Mouse (Mus musculus) liver, embryonic 13.5 days (tissue): ENCODE measurements around the gene Nfya. TPM values are rescaled to one million over a fixed set of nuclear protein-coding genes. Genes with fewer than 3 reads are reported as not detected.

Source experiments
- ATAC-seq: fragments of 200-750 bp; cut with Nextera tagmentation; 2 replicates; pipeline ENCODE4 v1.8.0; 2017; ENCODE audit warnings: low read depth, mild to moderate bottlenecking, moderate number of reproducible peaks, moderate library complexity
- DNase-seq: peaks from one replicate; pipeline ENCODE4 v3.0.0; 2022
- H3K27ac ChIP-seq: fragments of 300-500 bp; sonication (generic); 2 replicates; pipeline ENCODE4 v1.5.1; 2015; ENCODE audit warnings: moderate library complexity, mild to moderate bottlenecking, inconsistent platforms
- H3K27me3 ChIP-seq: fragments of 300-500 bp; sonication (generic); 2 replicates; pipeline ENCODE4 v1.6.1; 2015; ENCODE audit warnings: mild to moderate bottlenecking, inconsistent platforms
- H3K36me3 ChIP-seq: fragments of 300-500 bp; sonication (generic); 2 replicates; pipeline ENCODE4 v1.6.1; 2015; ENCODE audit warnings: mild to moderate bottlenecking, inconsistent platforms
- H3K4me1 ChIP-seq: fragments of 300-500 bp; sonication (generic); replicated peaks from 2 replicates; pipeline ENCODE4 v1.6.1; 2015; ENCODE audit warnings: inconsistent platforms
- H3K4me2 ChIP-seq: fragments of 300-500 bp; sonication (generic); 2 replicates; pipeline ENCODE4 v1.6.1; 2015; ENCODE audit warnings: inconsistent platforms, mild to moderate bottlenecking, moderate library complexity
- H3K4me3 ChIP-seq: fragments of 300-500 bp; sonication (generic); replicated peaks from 2 replicates; pipeline ENCODE4 v1.5.1; 2015; ENCODE audit warnings: mild to moderate bottlenecking, inconsistent platforms
- H3K9ac ChIP-seq: fragments of 300-500 bp; sonication (generic); 2 replicates; pipeline ENCODE4 v1.6.1; 2015; ENCODE audit warnings: mild to moderate bottlenecking, inconsistent platforms
- H3K9me3 ChIP-seq: fragments of 300-500 bp; sonication (generic); replicated peaks from 2 replicates; pipeline ENCODE4 v1.6.1; 2016; ENCODE audit warnings: inconsistent platforms
- WGBS: fragments of 180-500 bp; shearing (Covaris S2); methylation state at CpG from one replicate; pipeline ENCODE4 v1.1.7; 2015; ENCODE audit not compliant: insufficient replicate concordance; 5-methylcytosine and 5-hydroxymethylcytosine counted together
- polyA plus RNA-seq: library from polyadenylated mRNA; unstranded; fragments of >200 nt; fragmentation: Nextera tagmentation; extraction: Ambion mirVana; gene quantifications from 2 replicates; pipeline ENCODE4 v1.2.1, GENCODE M21; 2015

The Nfya gene
- polyA plus RNA-seq, 1 experiment from 2014 or later, result 7.2 TPM

DNA sequence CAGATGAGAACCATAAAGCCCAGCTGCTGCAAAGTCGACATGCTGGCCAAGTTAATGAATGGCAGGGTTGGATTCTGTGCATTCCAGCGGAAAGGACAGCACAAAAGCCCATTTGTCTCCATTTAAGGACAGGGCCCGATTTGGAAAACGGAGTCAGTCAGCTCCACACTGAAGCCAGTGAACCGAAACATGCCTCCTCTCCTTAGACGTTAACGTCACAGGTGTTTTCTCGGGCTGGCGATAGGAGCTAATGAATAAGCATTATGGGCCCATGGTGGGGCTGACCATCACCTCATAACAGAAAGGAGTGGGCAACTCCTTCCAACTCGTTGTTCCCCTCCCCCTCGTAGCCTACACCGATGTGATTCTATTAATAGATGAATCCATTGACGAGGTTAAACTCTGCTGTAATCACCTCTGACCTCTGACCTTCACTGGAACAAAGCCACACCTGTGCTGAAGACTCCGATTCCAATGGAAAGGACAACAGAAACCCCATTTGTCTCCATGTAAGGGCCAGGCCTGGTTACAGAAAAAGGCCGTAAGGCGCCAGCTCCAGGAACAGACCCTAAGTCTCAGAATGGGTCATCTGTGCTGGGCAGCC, 33.9 kb upstream of the Nfya start:
- H3K9me3 ChIP-seq, result no peaks in the 10 kb centered on the region
- DNase-seq (no peak), ATAC-seq (no peak)
- H3K36me3 ChIP-seq, result peaks cover 13% of the 10 kb centered on the region
- no peak overlapping the region; the same call in 1 of the 2 replicates for H3K27ac ChIP-seq
- H3K4me3 ChIP-seq, result no peak overlapping the region
- H3K27me3 ChIP-seq, result no peaks in the 10 kb centered on the region
- 81% methylated on average over 16 of the region's 16 CpGs for WGBS
- H3K4me2 ChIP-seq, result no peak overlapping the region
- peaks cover 43% of the 10 kb centered on the region for H3K4me1 ChIP-seq
- H3K9ac ChIP-seq, result no peak overlapping the region

DNA sequence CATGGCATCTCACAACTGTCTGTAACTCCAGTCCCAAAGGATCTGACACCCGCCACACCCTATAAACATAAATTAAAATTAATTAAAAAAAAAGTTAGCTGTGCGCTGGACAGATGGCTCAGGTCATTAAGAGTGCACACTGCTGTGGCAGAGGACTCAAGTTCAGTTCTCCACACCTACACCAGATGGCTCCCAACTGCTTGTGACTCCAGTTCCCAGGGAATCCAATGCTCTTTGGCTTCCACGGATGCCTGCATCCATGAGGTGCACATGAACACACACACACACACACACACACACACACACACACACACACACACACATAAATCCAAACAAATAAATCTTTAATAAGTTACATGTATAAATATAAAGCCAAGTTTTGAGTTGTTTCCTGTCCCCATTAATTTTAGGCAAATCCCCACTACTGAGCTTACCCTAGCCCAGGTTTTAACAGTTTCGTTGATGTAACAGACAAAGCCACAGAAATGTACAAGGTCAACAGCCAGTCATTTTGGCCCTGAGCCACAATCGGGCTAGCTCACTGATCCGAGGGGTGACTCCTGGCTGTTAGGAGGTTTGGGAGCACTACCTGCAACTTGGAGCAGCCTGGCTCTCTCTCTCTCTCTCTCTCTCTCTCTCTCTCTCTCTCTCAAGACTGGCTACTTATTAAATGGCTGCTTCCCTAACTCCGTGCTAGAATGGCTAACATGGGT, 33.2 kb upstream of the Nfya start:
- H3K27ac ChIP-seq, result no peak overlapping the region
- no peak for ATAC-seq
- H3K9me3 ChIP-seq, result no peaks in the 10 kb centered on the region
- H3K4me1 ChIP-seq, result peaks cover 37% of the 10 kb centered on the region
- 73% methylated on average over 7 of the region's 7 CpGs for WGBS
- H3K4me3 ChIP-seq, result no peak overlapping the region
- H3K36me3 ChIP-seq, result peaks cover 8% of the 10 kb centered on the region
- no peak overlapping the region for H3K4me2 ChIP-seq
- no peak overlapping the region for H3K9ac ChIP-seq
- DNase-seq, result no peak
- H3K27me3 ChIP-seq, result no peaks in the 10 kb centered on the region

DNA sequence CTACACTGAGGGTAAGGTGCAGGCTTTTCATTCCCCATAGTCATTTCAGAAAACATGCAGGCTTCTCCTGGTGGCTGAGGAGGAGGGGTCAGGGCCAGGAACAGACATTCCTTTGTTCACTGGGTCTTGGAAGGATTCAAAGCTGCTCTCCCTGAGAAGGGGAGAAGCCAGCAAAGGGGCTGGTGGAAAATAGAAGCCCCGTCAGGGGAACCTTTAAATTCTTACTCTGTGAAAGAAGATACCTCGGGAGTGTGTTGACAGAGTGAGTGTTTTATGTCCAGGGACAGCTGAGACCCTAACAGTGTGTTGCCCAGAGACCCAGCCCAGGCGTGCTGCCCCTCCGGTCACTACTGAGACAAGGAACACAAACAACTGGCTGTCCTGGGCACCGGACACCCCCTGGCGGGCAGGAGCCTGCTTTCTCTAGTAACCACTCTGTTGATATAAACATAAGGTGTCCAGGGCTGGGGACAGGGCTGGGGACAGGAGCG, 27.8 kb upstream of the Nfya start:
- Histone ChIP-seq H3K4me1 (peaks cover 30% of the 10 kb centered on the region), H3K36me3 (no peaks in the 10 kb centered on the region), H3K27ac (no peak overlapping the region), H3K4me3 (no peak overlapping the region), H3K9me3 (no peaks in the 10 kb centered on the region), H3K4me2 (no peak overlapping the region), H3K27me3 (no peaks in the 10 kb centered on the region), H3K9ac (no peak overlapping the region)
- WGBS, result 64% methylated on average over 7 of the region's 7 CpGs
- no peak for DNase-seq
- no peak for ATAC-seq

DNA sequence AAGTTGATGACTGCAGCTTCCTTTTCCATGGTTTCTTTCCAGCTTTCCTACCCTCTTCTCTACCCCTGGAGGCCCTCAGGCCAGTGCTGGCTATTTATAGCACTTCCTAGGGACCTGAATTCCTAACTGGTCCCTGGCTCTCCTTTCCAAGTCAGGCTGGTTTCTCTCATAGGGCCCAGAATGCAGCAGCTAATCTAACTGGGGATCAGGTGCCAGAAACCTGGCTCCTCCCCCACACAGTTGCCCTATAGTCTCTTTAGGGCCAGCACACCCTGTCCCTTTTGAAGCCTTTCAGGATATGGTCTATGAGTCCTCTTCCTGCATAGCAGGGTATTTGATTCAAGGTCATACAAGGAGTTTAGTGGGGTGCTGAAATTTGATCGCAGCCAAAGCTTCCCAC, 26.8 kb upstream of the Nfya start:
- H3K27me3 ChIP-seq, result no peaks in the 10 kb centered on the region
- H3K4me2 ChIP-seq, result no peak overlapping the region
- 82% methylated on average over 1 of the region's 1 CpGs for WGBS
- H3K27ac ChIP-seq, result no peak overlapping the region
- ATAC-seq (no peak), DNase-seq (no peak)
- peaks cover 40% of the 10 kb centered on the region for H3K4me1 ChIP-seq
- H3K36me3 ChIP-seq, result no peaks in the 10 kb centered on the region
- H3K9ac ChIP-seq, result no peak overlapping the region
- H3K4me3 ChIP-seq, result no peak overlapping the region
- no peaks in the 10 kb centered on the region for H3K9me3 ChIP-seq

DNA sequence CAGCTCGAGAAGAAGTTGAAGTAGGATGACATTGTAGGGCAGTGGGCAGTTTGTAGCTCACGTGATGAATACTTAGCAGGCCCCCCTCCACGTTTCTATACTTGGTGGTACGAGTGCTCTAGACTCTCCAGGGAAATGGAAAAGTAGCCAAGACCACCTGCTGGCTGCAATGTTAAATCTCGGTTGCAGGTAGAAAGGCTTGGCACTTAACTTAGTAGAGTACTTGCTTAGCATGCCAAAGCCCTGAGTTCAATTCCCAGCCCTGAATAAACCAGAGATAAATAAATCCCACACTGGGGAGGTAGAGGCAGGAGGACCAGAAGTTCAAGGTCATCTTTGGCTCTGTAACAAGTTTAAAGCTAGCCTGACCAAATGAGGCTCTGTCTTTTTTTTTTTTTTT, 24.8 kb upstream of the Nfya start:
- no peak for ATAC-seq
- Histone ChIP-seq H3K4me1 (peaks cover 56% of the 10 kb centered on the region), H3K4me2 (no peak overlapping the region), H3K9me3 (no peaks in the 10 kb centered on the region), H3K9ac (no peak overlapping the region), H3K4me3 (no peak overlapping the region), H3K36me3 (no peaks in the 10 kb centered on the region), H3K27me3 (no peaks in the 10 kb centered on the region), H3K27ac (no peak overlapping the region)
- WGBS, result 72% methylated on average over 5 of the region's 5 CpGs
- DNase-seq, result no peak

DNA sequence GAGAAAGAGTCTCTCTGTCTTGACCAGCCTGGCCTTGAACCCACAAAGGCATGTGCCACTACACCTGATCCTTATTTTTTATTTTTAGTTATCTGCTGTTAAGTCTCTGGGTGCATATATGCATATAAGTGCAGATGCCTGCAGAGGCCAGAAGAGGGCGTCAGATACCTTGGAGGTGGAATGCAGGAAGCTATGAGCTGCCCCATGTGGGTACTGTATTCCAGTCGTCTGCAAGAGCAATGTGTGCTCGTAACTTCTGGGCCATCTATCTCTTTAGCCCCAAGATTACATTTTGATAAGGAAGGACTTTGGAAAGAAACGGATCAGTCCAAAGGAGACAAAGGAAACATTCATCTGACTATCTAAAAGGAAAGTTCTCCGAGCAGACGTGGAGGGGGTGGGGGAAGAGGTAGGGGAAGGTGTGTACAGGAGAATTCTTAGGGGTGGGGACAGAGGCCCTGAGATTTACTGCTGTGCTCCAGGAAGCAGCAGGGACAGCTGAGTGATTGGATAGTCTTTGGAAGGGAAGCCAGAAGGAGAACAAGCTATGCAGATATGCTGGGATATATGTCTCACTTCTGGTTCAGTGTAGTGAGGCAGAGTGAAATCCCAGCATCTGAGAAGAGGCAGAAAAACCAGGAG, 24.1 kb upstream of the Nfya start:
- no peak overlapping the region for H3K4me2 ChIP-seq
- no peak overlapping the region for H3K27ac ChIP-seq
- H3K4me1 ChIP-seq, result peaks cover 56% of the 10 kb centered on the region
- DNase-seq (no peak), ATAC-seq (no peak)
- 56% methylated on average over 6 of the region's 6 CpGs for WGBS
- H3K36me3 ChIP-seq, result no peaks in the 10 kb centered on the region
- no peaks in the 10 kb centered on the region for H3K27me3 ChIP-seq
- no peak overlapping the region for H3K9ac ChIP-seq
- H3K9me3 ChIP-seq, result no peaks in the 10 kb centered on the region
- H3K4me3 ChIP-seq, result no peak overlapping the region

DNA sequence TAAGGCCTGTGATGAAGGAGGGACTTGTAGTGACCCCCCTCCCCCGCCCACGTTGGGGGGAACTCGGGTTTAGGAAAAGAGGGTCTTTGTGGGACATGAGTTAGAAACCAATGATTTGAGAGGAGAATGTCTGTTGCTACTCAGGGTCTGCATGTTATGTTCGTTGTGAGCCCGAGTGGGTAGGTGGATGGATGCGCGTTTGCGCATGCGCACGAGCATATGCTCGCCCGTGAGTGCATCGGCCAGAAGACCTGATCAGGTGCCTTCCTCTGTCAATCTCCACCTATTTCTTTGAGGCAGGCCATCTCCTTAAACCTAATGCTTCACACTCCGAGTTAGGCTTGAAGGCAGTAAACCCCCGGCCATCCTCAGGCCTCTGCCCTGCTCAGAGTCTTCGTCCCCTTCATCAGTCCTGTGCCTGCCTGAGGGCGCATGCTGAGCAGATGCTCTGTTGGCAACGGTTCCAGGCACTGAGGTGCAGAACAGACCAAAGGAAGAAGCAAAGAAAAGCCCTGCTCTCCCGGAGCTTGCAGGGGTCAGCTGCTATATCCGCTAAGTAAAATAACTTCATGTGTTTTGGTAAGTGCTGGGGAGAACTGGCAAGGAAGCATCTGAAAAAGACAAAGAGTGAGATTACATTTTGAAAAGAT, 23.4 kb upstream of the Nfya start:
- ATAC-seq, result no peak
- Histone ChIP-seq H3K4me1 (peaks cover 63% of the 10 kb centered on the region), H3K27me3 (no peaks in the 10 kb centered on the region), H3K4me3 (no peak overlapping the region), H3K9ac (0 out of 2 replicates have a peak overlapping the region, but pooled peaks have one; percentile 9), H3K27ac (0 out of 2 replicates have a peak overlapping the region, but pooled peaks have one; percentile 18), H3K9me3 (no peaks in the 10 kb centered on the region), H3K4me2 (0 out of 2 replicates have a peak overlapping the region, but pooled peaks have one; percentile 28), H3K36me3 (no peaks in the 10 kb centered on the region)
- DNase-seq, result no peak
- 74% methylated on average over 20 of the region's 20 CpGs for WGBS

DNA sequence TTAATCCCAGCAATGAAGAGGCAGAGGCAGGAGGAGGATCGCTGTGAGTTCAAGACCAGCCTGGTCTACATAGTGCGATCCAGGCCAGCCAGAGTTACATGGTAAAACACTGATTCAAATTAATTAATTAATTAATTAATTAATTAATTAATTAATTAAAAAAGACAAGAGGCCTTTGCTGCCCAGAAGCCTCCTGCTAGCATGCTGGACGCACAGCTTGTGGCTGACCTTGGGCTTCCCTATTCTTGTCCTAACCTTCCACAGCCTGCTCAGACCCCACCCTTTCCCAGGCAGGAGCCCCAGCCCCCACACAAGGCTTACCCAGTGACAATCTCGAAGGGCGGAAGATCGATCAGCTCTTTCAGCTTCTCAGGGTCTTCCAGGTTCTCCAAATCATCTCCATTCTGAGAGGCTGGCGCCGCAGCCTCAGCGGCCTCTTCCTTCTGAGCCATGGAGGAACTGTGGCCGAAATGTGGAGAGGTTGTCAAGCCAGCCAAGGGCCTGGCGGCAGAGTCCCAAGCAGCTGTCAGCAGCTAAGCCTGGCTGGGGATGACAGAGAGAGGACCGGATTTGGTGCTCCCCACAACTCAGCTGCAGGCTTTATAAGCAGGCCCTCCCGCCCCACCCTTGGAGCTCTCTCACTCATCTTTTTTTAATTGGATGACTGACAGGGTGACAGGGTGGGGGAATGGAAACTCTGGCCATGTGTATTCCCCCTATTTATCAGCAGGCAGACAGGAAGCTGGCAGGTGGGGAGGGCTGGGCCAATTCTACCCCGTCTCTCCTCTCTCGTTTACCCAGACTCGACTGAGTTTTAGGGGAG, 22.7 kb upstream of the Nfya start, which contains the start of gene Apobec2:
Apobec2 (minus strand) TSS at position 773 of the 823 bp plus-strand sequence.
- ATAC-seq (peak; percentile 67), DNase-seq (no peak)
- Histone ChIP-seq H3K36me3 (no peaks in the 10 kb centered on the region), H3K4me1 (peaks cover 62% of the 10 kb centered on the region), H3K27me3 (no peaks in the 10 kb centered on the region), H3K9ac (0 out of 2 replicates have a peak within 1 kb of the TSS, but pooled peaks have one; percentile 9), H3K4me3 (no peak within 1 kb of the TSS), H3K4me2 (peak within 1 kb of the TSS; percentile 28; the same call in 1 of the 2 replicates), H3K27ac (peak within 1 kb of the TSS; percentile 18; the same call in 1 of the 2 replicates), H3K9me3 (no peaks in the 10 kb centered on the region)
- 32% methylated on average over 16 of the region's 16 CpGs for WGBS

DNA sequence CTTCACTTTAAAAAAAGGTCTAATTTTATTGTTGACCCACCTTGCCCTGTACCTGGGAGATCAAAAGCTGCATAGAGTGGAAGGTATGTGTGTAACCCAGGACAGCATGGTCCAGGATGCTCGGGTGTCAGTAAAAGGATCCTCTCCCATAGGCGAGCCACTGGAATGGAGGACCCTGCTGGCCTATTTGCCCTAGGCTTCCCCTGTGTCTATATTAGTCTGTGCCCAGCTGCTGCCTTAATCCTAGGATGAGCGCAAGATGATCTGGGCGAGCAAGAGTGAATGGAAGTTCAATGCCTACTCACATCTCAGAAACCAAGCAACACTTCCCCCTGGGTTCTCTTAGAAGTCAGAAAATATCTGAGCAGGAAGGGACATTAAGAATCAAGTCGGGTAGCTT, 21.3 kb upstream of the Nfya start:
- H3K27ac ChIP-seq, result no peak overlapping the region

DNA sequence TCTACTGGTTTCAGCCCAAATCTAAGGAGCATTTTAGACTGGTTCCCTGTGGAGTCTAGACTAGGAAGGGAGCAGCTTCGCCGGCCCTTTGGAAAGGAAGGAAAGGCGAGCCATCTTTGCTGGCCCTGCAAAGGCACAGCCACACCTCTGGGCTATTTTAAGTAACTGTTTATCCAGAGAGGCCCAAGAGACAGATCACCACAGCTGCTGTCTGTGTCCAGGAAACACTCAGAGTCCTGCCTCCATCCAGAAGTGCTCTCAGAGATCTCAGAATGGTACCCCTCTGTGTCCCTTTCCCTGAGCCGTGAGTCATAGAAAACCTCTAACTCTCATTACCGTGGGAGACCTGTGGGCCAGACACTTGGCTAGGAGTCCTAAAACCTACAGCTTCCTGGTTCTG, 20.7 kb upstream of the Nfya start:
- Histone ChIP-seq H3K27ac (no peak overlapping the region), H3K4me1 (peaks cover 71% of the 10 kb centered on the region), H3K36me3 (no peaks in the 10 kb centered on the region), H3K27me3 (no peaks in the 10 kb centered on the region), H3K4me2 (no peak overlapping the region), H3K9ac (no peak overlapping the region), H3K4me3 (no peak overlapping the region), H3K9me3 (no peaks in the 10 kb centered on the region)
- no peak for ATAC-seq
- no peak for DNase-seq
- WGBS, result 22% methylated on average over 5 of the region's 5 CpGs

More for the DNA sequence above, 21.3 kb upstream of the Nfya start:
- DNase-seq, result no peak
- peaks cover 64% of the 10 kb centered on the region for H3K4me1 ChIP-seq
- no peak overlapping the region for H3K9ac ChIP-seq
- no peak overlapping the region for H3K4me2 ChIP-seq
- ATAC-seq, result no peak
- WGBS, result 67% methylated on average over 5 of the region's 5 CpGs
- no peaks in the 10 kb centered on the region for H3K27me3 ChIP-seq
- H3K36me3 ChIP-seq, result no peaks in the 10 kb centered on the region
- no peaks in the 10 kb centered on the region for H3K9me3 ChIP-seq
- H3K4me3 ChIP-seq, result no peak overlapping the region
